Comparison of ENCODE assay signal across 19 mouse cellular contexts in the genomic region with DNA sequence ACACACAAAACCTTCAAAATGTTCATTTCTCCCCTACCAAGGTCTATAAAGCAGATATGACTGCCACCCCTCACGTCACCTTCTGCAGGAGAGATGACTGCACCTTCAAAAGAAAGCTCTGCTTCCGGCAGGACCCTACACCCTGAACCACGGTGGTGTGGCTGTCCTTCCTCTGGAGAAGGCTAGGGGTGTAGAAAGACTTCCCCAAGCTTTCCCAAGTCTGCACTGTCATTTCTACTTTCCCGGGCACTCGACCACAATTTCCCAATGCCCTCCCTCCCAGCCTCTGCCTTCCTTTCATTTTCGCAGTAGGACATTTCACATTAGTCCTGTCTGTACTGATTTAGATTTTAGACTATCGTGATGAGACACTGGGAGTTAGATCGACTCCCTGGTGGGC. TPM values are rescaled to one million over a fixed set of nuclear protein-coding genes. Genes with fewer than 3 reads are reported as not detected.
A peak's percentile ranks its signal among the peaks of the same experiment; 100 is the strongest.
DNase-seq lines count a peak whose midpoint lies in the region; ATAC-seq and TF ChIP-seq lines count a peak whose summit lies in the region.
"Had no signal": no experiment of that assay in that cellular context is flagged by ENCODE, and none has a peak within 500 bp of the region (broad histone marks: within the 10 kb centered on the region; RNA-seq: fewer than 3 reads in every experiment).

No protein-coding gene starts in this region.

- H3K9me3 ChIP-seq in heart, embryonic 13.5 days: no peaks in the 10 kb centered on the region
- H3K9me3 ChIP-seq in MEL (replicated peaks; ENCODE audit: insufficient read depth, low read length): no peaks in the 10 kb centered on the region
- H3K9me3 ChIP-seq in liver, embryonic 13.5 days (replicated peaks): no peaks in the 10 kb centered on the region
- H3K9me3 ChIP-seq: hindbrain, embryonic 10.5 days; midbrain, embryonic 10.5 days had no signal

- no peak for TF ChIP-seq EP300 in MEL (IDR thresholded peaks at IDR 0.05; ENCODE audit: low read depth in 1 of 2, low read length in 2 of 2)

- H3K27me3 ChIP-seq in heart, embryonic 13.5 days (replicated peaks): peaks cover 14% of the 10 kb centered on the region; the same call in 1 of the 2 replicates
- no peaks in the 10 kb centered on the region for H3K27me3 ChIP-seq in MEL (ENCODE audit: control insufficient read depth in 1 of 2, insufficient read depth in 2 of 2, low read length in 2 of 2)
- 0 out of 2 replicates have a peak, but pooled peaks cover 4% of the 10 kb centered on the region for H3K27me3 ChIP-seq in liver, embryonic 13.5 days

- no peak for TF ChIP-seq CTCF in MEL (IDR thresholded peaks at IDR 0.05 in 2 of 3, conservative IDR thresholded peaks at IDR 0.05 in 1 of 3; ENCODE audit: control insufficient read depth in 1 of 3, insufficient read depth in 1 of 3, low read depth in 2 of 3, low read length in 3 of 3, poor library complexity in 1 of 3, severe bottlenecking in 1 of 3)

- TF ChIP-seq POLR2A in MEL (IDR thresholded peaks at IDR 0.05; ENCODE audit: control insufficient read depth in 1 of 2, insufficient read depth in 1 of 2, low read depth in 1 of 2, low read length in 2 of 2, poor library complexity in 1 of 2): no peak

- no peak overlapping the region for H3K4me3 ChIP-seq in heart, embryonic 13.5 days
- peak overlapping the region; percentile 60 to 89 for H3K4me3 ChIP-seq in MEL (ENCODE audit: control insufficient read depth in 1 of 2, insufficient read depth in 1 of 2, low read depth in 2 of 2, low read length in 2 of 2)
- 0 out of 2 replicates have a peak overlapping the region, but pooled peaks have one; percentile 1 for H3K4me3 ChIP-seq in liver, embryonic 13.5 days (replicated peaks)
- H3K4me3 ChIP-seq: hindbrain, embryonic 10.5 days; midbrain, embryonic 10.5 days had no signal

- ATAC-seq in heart, embryonic 13.5 days (ENCODE audit: extremely low read depth, insufficient number of reproducible peaks, low FRiP score, low TSS enrichment): no peak
- no peak for ATAC-seq in liver, embryonic 13.5 days (ENCODE audit: low read depth)
- ATAC-seq: activated CD4-positive, CD25-positive, alpha-beta regulatory T cell, adult 4 months; forebrain, postnatal 0 days; inflammation-experienced regulatory T-cells, adult 6 months had no signal

- peaks cover 4% of the 10 kb centered on the region; the same call in 1 of the 2 replicates for H3K79me2 ChIP-seq in MEL (ENCODE audit: control insufficient read depth, insufficient read depth, low read length, poor library complexity)

- no peak for DNase-seq in heart, postnatal 36 days
- DNase-seq in 416B (ENCODE audit: low read depth) (peak; percentile 22), MEL (ENCODE audit: low read depth, low spot score) (peak; percentile 41)
- no peak for DNase-seq in liver, embryonic 13.5 days
- DNase-seq in gastrocnemius, postnatal 14 days: no peak
- no peak for DNase-seq in frontal cortex, postnatal 25 days (ENCODE audit: low spot score in 2 of 2)
- DNase-seq in cerebellum, postnatal 36 days: no peak
- DNase-seq: cerebellum, adult 18-20 months; forebrain, postnatal 0 days; gastrocnemius, postnatal 10 days; layer of hippocampus, postnatal 36 days; left cerebral cortex, postnatal 4 days; lung, adult 2 months had no signal

- H3K4me1 ChIP-seq in heart, embryonic 13.5 days: peaks cover 14% of the 10 kb centered on the region
- H3K4me1 ChIP-seq in MEL (ENCODE audit: control insufficient read depth in 1 of 2, insufficient read depth in 2 of 2, low read length in 2 of 2): peaks cover 0 to 7% of the 10 kb centered on the region in 2 experiments; a peak in 2 of 4 replicates
- peaks cover 16% of the 10 kb centered on the region for H3K4me1 ChIP-seq in liver, embryonic 13.5 days (replicated peaks)

- 37% methylated on average over 8 of the region's 8 CpGs for WGBS in heart, embryonic 13.5 days
- WGBS in liver, embryonic 13.5 days (ENCODE audit: insufficient replicate concordance): 21% methylated on average over 8 of the region's 8 CpGs

- intact Hi-C loops in heart, postnatal 36 days (cut with DNase I): no loop called here
- intact Hi-C loops in gastrocnemius, postnatal 14 days (cut with DNase I; ENCODE audit: low total_unique reads): no loop called here

- 0 out of 2 replicates have a peak overlapping the region, but pooled peaks have one; percentile 37 for H3K9ac ChIP-seq in heart, embryonic 13.5 days
- H3K9ac ChIP-seq in MEL (ENCODE audit: control insufficient read depth, low read depth, low read length, poor library complexity, severe bottlenecking): peak overlapping the region; percentile 53
- no peak overlapping the region for H3K9ac ChIP-seq in liver, embryonic 13.5 days
- H3K9ac ChIP-seq: forebrain, postnatal 0 days had no signal

- H3K4me2 ChIP-seq in heart, embryonic 13.5 days: no peak overlapping the region
- peak overlapping the region; percentile 3; the same call in 1 of the 2 replicates for H3K4me2 ChIP-seq in liver, embryonic 13.5 days

- H3K36me3 ChIP-seq in heart, embryonic 13.5 days: peaks cover 5% of the 10 kb centered on the region
- peaks cover 0 to 8% of the 10 kb centered on the region in 2 experiments; a peak in 2 of 4 replicates for H3K36me3 ChIP-seq in MEL (ENCODE audit: control insufficient read depth in 1 of 2, insufficient read depth in 2 of 2, low read length in 2 of 2)
- no peaks in the 10 kb centered on the region for H3K36me3 ChIP-seq in liver, embryonic 13.5 days

- TF ChIP-seq RAD21 in MEL (IDR thresholded peaks at IDR 0.05; ENCODE audit: low read depth, low read length): no peak

- no peak overlapping the region for H3K27ac ChIP-seq in heart, embryonic 13.5 days (replicated peaks)
- H3K27ac ChIP-seq in MEL (ENCODE audit: control insufficient read depth, low read depth, low read length): no peak overlapping the region
- no peak overlapping the region for H3K27ac ChIP-seq in liver, embryonic 13.5 days
- H3K27ac ChIP-seq: hindbrain, embryonic 10.5 days; midbrain, embryonic 10.5 days had no signal

TF ChIP-seq in MEL, 35 proteins besides CTCF, POLR2A, EP300 and RAD21:
- TF ChIP-seq MYB (IDR thresholded peaks at IDR 0.05; ENCODE audit: low read depth, low read length) (no peak), USF2 (IDR thresholded peaks at IDR 0.05; ENCODE audit: borderline replicate concordance in 1 of 2, insufficient read depth in 1 of 2, low read depth in 1 of 2, low read length in 2 of 2) (no peak), ZNF384 (IDR thresholded peaks at IDR 0.05; ENCODE audit: low read depth, low read length) (no peak), NRF1 (IDR thresholded peaks at IDR 0.05; ENCODE audit: insufficient read depth, low read depth, low read length, poor library complexity, severe bottlenecking) (no peak), TBP (IDR thresholded peaks at IDR 0.05; ENCODE audit: low read depth, low read length) (no peak), ZKSCAN1 (IDR thresholded peaks at IDR 0.05; ENCODE audit: low read depth, low read length) (no peak), CHD2 (IDR thresholded peaks at IDR 0.05; ENCODE audit: low read length) (no peak), SMC3 (IDR thresholded peaks at IDR 0.05; ENCODE audit: low read depth, low read length) (no peak), NELFE (IDR thresholded peaks at IDR 0.05; ENCODE audit: low read depth, low read length) (no peak), TCF12 (IDR thresholded peaks at IDR 0.05; ENCODE audit: low read depth, low read length) (no peak), E2F4 (IDR thresholded peaks at IDR 0.05; ENCODE audit: borderline replicate concordance, low read depth, low read length) (no peak), RCOR1 (IDR thresholded peaks at IDR 0.05; ENCODE audit: low read depth, low read length) (no peak), CHD1 (IDR thresholded peaks at IDR 0.05; ENCODE audit: low read depth, low read length) (no peak), TAL1 (IDR thresholded peaks at IDR 0.05; ENCODE audit: low read length) (no peak), MYC (IDR thresholded peaks at IDR 0.05; ENCODE audit: low read depth, low read length) (no peak), ELF1 (IDR thresholded peaks at IDR 0.05; ENCODE audit: low read depth, low read length) (no peak), ZMIZ1 (IDR thresholded peaks at IDR 0.05; ENCODE audit: low read depth, low read length) (no peak), MEF2A (IDR thresholded peaks at IDR 0.05; ENCODE audit: extremely low read depth, insufficient replicate concordance, low read depth, low read length, poor library complexity, severe bottlenecking) (no peak), BHLHE40 (IDR thresholded peaks at IDR 0.05; ENCODE audit: borderline replicate concordance, low read depth, low read length) (no peak)

RNA-seq across cellular contexts. Expression of gene Mipep, which starts 1.2 kb away (rescaled TPM):
- 24.5 and 27.4 TPM in 2 replicates for polyA plus RNA-seq in heart, embryonic 13.5 days (2015; fragmentation: Nextera tagmentation; extraction: Ambion mirVana)
- 10 to 100 TPM; 61.9 to 62.4 TPM for total RNA-seq in heart, postnatal 36 days (2021)
- 19.1 and 21.1 TPM in 2 replicates for total RNA-seq in MEL (2012; rRNA removed)
- 10 to 100 TPM in 1 of 2 experiments, not detected in 1; 26.4 TPM for polyA plus RNA-seq in MEL (2012; ENCODE audit: insufficient read depth in 1 of 2, insufficient read length in 2 of 2, low read depth in 1 of 2, low replicate concordance in 2 of 2, missing spikeins in 1 of 2)
- polyA plus RNA-seq in liver, embryonic 13.5 days (2015; fragmentation: Nextera tagmentation; extraction: Ambion mirVana): 13.5 and 16.3 TPM in 2 replicates
- 10 to 100 TPM; 26.2 to 28.4 TPM for total RNA-seq in gastrocnemius, postnatal 14 days (2021)

RNA-seq across cellular contexts. Expression of gene C1qtnf9, which starts 15.3 kb away (rescaled TPM):
- polyA plus RNA-seq in heart, embryonic 13.5 days (2015; fragmentation: Nextera tagmentation; extraction: Ambion mirVana): 0.36 and 0.60 TPM in 2 replicates
- total RNA-seq in heart, postnatal 36 days (2021): 10 to 100 TPM; 36.8 to 68.6 TPM
- not detected in 2 replicates for total RNA-seq in MEL (2012; rRNA removed)
- polyA plus RNA-seq in MEL (2012; ENCODE audit: insufficient read depth in 1 of 2, insufficient read length in 2 of 2, low read depth in 1 of 2, low replicate concordance in 2 of 2, missing spikeins in 1 of 2): not detected
- polyA plus RNA-seq in liver, embryonic 13.5 days (2015; fragmentation: Nextera tagmentation; extraction: Ambion mirVana): 0.13 and 0.16 TPM in 2 replicates
- total RNA-seq in gastrocnemius, postnatal 14 days (2021): 10 to 100 TPM; 32.0 to 41.9 TPM
- total RNA-seq: forebrain, postnatal 0 days had no signal
- polyA plus RNA-seq: activated CD4-positive, CD25-positive, alpha-beta regulatory T cell, adult 4 months; forebrain, postnatal 0 days; kidney, embryonic 14.5 days had no signal

Comparison
In these comparisons a context has a peak if more than half of its experiments do, and no peak if none do; other contexts are left out.
1. DNase-seq: peak in 416B (single experiment) and MEL (single experiment); none in heart, postnatal 36 days (0 of 2), liver, embryonic 13.5 days (single experiment), gastrocnemius, postnatal 14 days (single experiment), frontal cortex, postnatal 25 days (0 of 2) and cerebellum, postnatal 36 days (0 of 2).
2. RNA of gene C1qtnf9, which starts 15.3 kb away (total RNA-seq): 36.8 to 68.6 TPM in heart, postnatal 36 days and 32.0 to 41.9 TPM in gastrocnemius, postnatal 14 days; not detected in MEL; every median in the first group is over 10 times any median in the second.